Mouse (Mus musculus) urinary bladder, postnatal 4 days (tissue): Measurements from ENCODE around the gene Calml4.
"Not testable (repeated sequence)": the region's sequence is repeated elsewhere in the genome, so short reads cannot be mapped to it uniquely, and the experiment has no call there.

Source experiments
- DNase-seq, 2 experiments: peaks; one replicate each; pipeline ENCODE4 v3.0.0; 2021 to 2022; ENCODE audit warnings: low spot score in 2 of 2

Calml4 gene

GRCm38 (mm10) chr9:62835705-62836446, 22.0 kb upstream of the Calml4 start:
- DNase-seq, result no peak

GRCm38 (mm10) chr9:62837611-62838010, 20.3 kb upstream of the Calml4 start:
- DNase-seq, result no peak

GRCm38 (mm10) chr9:62838146-62838505, 19.8 kb upstream of the Calml4 start:
- no peak for DNase-seq

- DNase-seq, result peak; percentile 66 to 71
These were observed 19.2 kb upstream of the Calml4 start, which contains the start of gene Cln6 for GRCm38 (mm10) chr9:62838506-62839171. Gene Cln6, plus strand, starts transcription at chr9:62838785.

DNA sequence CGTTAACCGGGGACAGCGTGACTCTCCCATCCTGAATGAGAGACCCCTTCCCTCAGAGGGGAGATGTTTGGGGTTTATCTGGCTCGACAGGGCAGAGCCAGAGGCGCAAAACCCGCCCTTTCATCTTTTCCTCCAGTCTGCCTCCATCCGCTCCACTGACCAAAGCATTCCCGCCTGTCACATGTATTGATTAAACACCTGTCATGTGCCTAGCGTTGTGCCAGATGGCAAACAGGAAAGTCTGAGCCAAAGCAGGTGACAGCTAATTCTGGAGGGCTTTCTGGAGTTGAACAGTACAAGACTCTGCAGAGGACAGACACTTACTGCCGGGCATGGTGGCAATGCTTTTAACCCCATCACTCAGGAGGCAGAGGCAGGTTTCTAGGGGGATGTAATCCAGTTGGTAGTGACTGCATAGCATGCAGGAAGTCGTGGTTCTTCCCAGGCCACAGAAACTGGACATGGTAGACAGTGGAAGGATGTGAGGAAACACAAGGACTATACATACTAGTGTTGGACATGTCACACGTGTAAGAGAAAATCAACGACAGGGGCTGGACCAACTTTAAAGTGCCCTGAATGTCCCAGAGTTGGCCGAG, 18.6 kb upstream of the Calml4 start:
- DNase-seq, result no peak

GRCm38 (mm10) chr9:62843356-62844024, 14.4 kb upstream of the Calml4 start:
- DNase-seq, result no peak

DNA sequence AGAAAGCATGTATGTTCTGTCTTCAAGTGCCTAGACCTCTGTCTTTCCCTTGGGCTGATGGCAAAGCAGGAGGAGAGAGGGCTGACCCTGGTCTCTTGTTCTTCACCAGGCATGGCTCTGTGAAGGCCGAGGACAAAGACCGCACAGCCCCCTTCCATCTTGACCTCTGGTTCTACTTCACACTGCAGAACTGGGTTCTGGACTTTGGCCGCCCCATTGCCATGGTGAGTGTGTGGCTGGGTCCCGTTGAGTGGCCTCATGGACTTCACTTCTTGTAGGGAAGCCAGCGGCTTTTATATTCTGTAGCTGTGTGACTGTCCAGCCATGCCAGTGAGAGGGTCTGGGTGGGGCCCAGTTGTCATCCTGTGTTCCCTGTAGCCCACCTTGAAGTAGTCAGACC, 13.4 kb upstream of the Calml4 start:
- DNase-seq, result no peak

- peak; percentile 77 to 91 for DNase-seq
These were observed 10.2 kb upstream of the Calml4 start for GRCm38 (mm10) chr9:62847694-62848093.

- no peak for DNase-seq
These were observed 9.2 kb upstream of the Calml4 start for GRCm38 (mm10) chr9:62848641-62849040.

DNA sequence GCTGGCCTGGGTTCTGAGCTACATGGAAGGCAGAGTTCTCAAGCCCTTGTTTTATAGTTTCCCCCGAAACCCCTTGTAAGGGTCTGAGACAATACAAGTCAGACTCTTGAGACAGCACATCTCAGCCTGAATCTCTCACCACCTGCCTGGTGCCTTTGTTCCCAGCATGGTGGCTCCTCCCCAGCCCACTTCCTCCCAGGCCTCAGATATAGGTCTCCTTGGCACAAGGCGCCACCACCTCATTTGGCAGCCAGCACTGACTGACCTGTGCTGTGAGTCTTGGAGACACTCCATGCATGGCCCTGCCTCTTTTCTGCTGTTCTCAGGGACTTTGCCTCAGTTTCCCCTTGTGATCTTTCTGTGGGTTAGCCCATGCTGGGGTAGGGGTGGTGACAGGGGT, 6.3 kb upstream of the Calml4 start:
- DNase-seq, result no peak

- no peak for DNase-seq
These were observed 3.4 kb upstream of the Calml4 start for GRCm38 (mm10) chr9:62854483-62854882.

DNA sequence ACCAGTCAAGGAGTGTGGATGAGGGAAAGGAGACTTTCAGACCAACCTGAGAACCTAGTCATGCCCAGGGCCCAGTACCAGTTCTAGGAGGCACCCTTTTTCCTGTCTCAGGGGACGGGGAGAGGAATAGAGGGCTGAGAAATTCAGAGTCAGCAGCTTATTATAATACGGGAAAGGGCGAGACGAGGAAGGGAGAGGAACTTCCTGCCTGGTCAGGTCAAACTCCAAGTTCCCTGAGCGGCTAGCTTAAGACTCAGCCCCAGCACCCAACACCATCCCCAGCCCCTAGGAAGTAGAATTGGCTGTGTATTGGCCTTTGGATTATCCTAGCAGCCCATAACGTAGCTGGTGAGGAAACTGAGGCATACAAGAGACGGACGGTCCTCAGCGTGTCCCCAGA, 664 bp upstream of the Calml4 start:
- no peak for DNase-seq

DNA sequence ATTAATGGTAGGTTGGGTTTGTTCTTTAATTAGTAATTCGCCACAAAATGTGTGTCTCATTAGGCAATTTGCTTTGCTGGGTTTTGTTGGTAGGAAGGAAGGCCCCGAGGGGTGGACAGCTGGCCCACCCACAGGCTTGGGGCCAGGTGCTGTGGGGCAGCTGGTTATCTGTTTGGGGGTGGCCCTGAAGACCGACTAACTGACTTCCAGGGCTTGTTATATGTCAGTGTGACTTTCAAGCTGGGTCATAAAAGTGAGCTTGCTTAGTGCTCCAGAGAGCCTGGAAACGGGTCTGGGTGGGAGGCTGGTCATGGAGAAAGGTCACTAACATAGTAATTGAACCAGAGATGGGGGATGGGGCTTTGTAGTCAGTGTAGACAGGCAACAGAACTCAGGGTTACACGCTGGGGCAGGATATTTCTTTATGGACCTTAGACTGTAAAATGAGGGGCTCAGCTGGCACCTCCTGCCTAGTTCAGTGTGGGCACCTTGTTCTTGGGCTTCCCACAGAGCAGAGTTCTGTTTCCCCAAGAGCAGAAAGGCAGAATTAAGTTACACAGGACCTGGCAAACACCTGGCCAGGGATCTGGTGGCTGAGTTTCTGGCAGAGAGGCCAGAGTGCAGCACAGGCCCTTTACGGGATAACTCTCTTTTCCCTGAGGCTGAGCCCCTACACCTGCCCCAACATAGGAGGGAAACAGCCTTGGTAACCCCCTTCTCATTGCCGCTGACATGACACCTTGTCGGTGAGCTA, 563 bp downstream of the Calml4 start:
- no peak for DNase-seq

GRCm38 (mm10) chr9:62860102-62860501, 2.2 kb downstream of the Calml4 start:
- DNase-seq, result not testable (repeated sequence)

DNA sequence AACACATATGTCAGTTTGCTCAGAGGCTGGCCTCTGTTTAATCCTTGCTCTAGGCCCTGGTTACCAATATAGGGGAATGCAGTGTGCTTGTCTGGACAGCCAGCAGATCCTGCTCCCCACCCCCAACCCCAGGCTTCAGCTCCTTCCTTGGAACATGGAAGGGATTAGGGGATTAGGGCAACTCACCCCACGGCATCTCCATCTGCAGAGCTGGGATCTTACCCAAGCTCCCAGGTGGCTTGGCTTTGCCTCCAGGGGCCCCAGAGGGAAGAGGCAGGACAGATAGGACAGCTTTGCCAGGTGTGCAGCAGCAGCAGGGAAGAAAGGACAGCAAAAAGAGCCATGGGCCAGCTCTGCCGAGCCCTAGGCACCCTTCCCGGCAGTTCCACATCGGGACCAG, 3.0 kb downstream of the Calml4 start:
- DNase-seq, result no peak

DNA sequence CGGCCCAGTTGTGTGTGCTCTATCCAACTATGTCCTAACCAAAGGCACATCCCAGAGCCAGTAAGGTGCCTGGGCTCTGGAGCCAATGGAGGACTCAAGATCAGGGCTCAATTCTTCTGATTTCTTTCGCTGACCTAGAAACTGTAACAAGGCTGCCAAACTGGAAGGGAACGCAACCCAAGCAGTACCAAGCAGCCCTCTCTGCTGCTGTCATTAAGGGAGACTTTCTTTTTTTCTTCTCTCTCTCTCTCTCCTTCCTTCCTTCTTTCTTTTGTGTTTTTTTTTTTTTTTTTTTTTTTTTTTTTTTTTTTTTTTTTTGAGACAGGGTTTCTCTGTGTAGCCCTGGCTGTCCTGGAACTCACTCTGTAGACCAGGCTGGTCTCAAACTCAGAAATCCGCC, 11.4 kb downstream of the Calml4 start:
- DNase-seq, result not testable (repeated sequence)

DNA sequence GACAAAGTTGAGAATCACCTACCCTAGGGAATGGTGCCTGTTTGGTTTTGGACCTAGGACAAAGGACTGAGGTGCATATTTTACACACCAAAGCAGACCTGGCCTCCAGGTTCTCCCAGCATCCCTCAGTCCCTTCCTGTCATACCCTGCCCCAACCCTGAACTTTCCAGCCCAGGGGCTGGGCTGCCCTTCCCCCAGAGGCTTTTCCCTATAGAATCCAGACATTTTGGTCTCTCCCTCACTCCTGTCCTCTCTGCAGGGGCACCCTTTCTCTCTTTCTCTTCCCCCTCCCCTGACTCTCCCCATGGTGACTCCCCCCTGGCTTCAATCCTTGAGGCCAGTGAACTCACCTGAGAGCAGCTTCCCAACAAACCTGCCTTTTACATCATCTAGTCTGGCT, 12.8 kb downstream of the Calml4 start:
- DNase-seq, result peak in 1 of 2 experiments; percentile 50

DNA sequence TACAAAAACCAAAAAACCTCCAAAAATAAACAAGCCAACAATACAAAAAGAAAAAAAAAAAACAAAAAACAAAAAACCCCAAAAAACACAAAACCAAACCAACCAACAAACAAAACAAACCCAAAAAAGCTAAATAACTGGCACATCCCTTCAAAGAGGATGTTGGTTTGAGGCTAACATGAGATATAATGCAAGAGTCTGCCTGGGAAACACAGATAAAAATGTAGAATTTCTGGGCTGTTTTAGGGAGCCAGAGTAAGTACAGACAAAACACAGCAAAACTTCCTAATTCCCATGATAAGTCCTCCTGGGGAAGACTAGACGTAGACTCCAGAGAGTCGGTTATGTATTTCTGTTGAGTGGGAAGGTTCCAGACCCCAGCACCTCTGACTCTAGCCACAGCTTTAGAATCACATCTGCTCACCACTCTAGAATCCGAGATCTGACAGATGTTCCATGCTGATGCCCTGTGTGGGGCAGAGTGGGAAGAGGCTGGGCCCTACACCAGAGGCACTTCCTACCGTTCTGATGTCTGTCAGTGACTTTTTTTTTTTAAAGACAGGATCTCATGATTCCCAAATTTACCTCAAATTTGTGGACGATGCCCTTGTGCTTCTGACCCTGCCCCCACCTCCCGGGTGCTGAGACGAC, 19.2 kb downstream of the Calml4 start:
- DNase-seq, result no peak

- no peak for DNase-seq
These were observed 19.9 kb downstream of the Calml4 start for GRCm38 (mm10) chr9:62877825-62878224.

GRCm38 (mm10) chr9:62881871-62882270, 24.0 kb downstream of the Calml4 start:
- DNase-seq, result no peak

GRCm38 (mm10) chr9:62894486-62894885, 36.6 kb downstream of the Calml4 start:
- DNase-seq, result no peak
